Mouse (Mus musculus) mesoderm, embryonic 11.5 days (tissue): ENCODE data around the gene Ap3b2.

ENCODE experiments used
- DNase-seq: peaks from one replicate; pipeline ENCODE4 v3.0.0-alpha.2; 2012; ENCODE audit warnings: low read depth, low spot score

Gene Ap3b2

DNA sequence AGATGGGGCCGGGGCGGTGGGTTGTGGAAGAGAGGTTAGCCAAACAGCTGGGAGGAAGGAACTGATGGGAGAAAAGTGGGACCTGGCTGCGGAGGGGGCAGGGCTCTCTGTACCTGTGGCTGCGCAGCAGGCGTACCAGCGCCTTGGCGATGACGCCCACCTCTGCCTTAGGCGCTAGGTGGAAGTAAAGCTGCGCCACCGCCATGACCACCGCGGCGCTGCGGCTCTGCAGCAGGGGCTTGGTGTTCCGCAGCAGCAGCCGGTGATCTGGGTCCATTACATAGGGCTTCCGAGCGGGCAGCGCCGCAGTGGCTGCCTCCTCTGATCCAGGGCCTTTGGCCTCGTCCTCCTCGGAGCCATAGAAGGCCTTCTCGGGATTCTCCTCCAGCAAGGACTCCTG is 16.9 kb downstream of the Ap3b2 start:
- DNase-seq, result no peak

DNA sequence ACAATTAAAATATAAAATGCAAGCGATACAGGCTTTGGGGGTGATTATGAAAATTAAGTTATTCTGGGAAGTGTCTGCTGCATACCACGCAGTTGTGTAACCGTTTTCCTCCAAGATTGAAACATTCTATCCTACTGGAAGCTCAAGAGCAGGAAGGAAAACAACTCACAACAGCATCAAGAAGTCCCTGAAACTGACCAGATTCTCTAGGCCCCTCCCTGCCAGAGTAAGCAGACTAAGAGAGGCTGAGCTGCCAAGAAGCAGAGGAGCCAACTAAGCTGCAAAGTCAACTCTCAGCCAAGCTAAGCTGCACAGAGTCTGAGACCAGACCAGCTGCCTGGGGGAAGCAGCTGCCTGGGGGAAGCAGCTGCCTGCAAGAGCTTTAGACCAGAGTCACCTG is 18.5 kb downstream of the Ap3b2 start:
- DNase-seq, result no peak

DNA sequence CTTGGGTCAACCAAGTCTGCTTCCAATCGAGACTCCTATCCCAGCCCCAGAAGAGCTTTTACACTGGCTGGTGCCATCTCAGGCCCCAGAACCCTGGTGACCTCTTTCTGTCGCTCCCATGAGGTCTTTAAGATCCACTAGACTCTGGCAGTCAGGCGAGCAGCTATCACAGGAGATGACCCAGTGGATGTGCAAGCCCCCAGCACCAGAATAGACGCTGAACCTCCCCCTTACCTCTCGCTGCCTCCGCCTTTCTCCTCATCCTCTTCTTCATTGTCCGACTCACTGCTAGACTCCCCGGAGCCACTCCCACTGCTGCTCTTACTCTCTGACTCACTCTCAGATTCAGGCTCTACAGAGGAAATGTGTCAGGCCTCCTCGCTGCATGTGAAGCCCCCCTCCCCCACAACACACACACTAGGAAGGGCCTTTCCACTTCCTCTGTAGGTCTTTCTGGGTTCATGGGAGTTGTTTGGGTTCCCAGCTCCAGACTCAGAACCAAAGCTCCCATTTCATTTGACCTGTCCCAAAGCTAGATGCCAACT is 28.7 kb downstream of the Ap3b2 start:
- no peak for DNase-seq

DNA sequence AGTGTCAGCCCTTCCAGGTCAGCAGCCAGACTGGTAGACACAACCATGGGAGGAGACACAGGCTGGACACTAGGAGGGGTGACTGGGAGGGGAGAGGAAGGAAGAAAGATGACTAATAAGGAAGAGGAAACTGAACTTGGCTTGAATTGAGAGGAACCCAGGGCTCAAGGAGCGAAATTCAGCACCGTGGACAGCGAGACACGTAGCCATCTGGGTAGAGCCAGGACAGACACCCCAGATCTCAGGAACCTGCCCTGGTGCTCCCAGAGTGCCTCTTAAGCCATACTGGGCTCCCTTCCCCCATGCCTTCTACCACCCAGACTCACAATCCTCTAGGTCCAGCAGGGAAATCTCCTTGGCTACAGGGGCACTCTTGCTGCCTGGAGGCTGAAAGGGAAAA is 29.6 kb downstream of the Ap3b2 start:
- peak; percentile 75 for DNase-seq

DNA sequence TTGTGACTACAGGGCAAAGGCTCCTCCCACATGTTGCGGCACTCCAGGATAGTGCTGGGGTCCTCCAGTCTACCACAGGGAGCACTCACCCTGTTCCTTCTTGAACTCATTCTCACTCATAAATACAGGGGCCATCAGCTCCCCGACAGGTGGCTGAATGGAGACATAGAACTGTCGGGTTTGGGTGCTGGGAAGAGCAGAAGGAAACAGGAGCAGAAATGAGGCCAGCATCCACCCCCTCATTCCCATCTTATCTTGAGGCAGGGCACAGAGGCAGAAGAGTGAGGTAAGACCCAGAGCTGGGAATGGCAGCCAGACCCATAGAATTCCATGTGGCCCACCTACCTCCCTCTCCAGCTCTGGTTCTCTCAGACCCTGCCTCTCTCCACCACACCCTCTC is 30.9 kb downstream of the Ap3b2 start:
- DNase-seq, result no peak

DNA sequence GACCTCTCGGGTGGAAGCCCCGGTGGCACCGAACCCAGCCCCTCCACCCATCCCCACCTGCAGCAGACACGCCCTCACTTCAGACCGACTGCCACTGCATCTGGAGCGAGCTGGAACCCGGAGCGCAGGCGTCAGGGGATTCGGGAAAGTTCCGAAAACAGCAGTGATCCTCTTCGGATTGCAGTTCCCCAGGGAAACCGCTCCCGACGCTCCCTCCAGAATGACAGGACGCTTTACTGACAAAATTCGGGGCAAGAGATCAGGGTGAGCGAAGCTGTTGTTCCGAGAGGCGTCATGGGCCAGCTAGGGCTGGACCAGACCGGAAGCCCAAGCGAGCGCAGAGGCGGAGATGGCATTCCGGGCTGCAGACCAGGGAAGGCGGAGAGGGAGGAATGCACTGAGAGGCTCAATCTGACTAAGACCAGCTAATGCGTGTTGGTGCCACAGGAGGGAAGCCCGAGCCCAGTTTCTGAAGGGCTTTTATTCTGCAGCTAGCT is 38.5 kb downstream of the Ap3b2 start, which contains the start of gene Cpeb1:
TSS of gene Cpeb1 (minus strand) at position 311 of the 497 bp plus-strand sequence.
- DNase-seq, result peak; percentile 68

DNA sequence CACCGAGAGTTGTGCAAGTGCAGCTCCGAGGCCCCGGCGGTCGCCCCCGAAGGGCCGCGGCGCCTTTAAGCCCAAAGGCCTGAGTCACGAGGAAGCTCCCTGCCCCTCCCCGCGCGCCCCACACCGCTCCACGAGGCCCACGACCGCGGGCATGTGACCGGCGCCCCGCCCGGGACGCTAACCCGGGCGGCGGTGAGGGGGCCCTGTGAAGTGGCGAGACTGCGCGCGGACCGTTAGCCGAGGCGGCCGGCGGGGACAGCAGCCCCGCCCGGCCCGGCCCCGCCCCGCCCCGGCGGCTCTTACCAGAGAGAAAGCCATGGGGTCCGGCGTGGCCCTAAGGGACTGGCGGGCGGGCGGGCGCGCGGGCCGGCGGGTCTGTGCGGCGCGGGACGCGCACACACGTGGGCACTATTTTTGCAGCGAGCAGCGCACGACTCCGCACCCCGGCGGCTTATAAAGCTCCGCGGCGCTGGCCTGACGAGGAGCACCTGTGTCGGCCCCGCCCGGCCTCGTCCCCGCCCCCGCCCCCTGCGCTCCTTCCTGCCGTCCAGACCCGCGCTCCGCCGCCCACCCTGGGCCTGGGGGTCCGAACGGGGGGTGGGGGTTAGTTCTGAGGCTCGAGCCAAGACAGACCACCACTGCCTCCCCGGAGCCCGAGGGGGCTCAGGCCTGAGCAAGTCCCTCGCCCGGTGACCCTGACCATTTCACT is 39.2 kb downstream of the Ap3b2 start:
- no peak for DNase-seq

DNA sequence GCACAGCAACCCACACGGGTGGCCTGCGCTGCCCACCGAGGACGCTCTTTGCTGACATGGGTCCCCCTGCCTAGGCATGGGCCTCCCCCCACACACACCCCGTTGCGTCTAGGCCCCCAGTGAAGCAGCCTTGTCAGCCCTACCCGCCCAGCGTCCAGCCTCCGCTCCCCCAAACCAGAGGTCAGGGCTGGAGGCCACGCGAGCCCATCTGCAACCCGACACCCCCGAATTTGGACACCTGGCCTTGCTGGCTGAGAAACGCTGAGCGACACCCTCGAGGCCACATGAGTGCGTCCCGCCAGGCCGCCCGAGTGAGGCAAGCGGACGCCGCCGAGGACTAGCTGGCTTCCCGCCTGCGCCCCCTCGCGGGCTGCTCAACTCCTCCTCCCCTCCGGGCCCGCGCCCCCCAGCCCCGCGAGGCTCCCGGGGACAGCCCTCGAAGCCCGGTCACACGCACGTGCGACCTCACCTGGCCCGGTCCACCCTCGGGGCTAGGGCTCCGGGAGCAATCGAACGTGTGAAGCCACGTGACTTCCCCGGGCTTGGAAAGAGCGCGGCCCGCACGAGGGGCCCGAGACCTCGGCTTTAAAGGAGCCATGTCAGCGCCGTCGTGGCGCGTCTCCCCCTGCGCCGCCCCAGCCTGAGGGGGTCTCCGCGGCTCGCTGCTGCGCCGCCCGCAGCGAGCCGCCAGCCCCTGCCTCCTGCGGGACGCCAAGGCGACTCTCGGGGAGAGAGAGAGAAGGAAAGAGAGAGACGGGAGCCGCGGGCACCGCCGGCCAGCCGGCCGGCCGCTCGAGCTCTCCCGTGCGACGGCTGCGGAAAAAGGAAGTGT is 40.1 kb downstream of the Ap3b2 start:
- DNase-seq, result peak; percentile 40

DNA sequence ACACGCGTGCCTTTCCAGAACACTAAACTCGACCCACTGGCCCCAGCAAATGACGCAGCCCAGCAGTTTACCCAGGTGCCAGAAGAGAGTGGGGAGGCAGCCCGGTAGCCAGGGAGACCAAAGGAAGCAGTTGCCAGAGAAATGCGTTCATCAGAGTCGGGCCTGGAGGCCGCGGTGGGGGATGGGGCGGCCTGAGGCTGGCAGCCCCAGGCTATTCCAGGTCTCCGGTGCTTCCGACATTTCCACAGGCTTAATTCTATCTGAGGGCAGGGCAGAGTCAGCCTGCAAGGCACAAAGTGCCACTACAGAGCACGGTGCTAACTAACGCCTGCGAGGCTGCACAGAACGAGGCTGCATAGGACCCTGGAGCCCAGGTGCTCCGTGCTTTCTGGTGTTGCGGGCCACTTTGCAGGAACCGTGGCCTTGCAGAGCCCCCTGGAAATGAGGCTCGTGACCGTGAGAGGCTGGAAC is 40.7 kb downstream of the Ap3b2 start:
- peak; percentile 30 for DNase-seq
